Mouse (Mus musculus) C2C12 (cell line): ENCODE measurements around the gene Gm44790. TPM values are rescaled to one million over a fixed set of nuclear protein-coding genes. Genes with fewer than 3 reads are reported as not detected.

ENCODE experiments used
- H3K27me3 ChIP-seq: one replicate; pipeline ENCODE4 v1.6.1; 2011; ENCODE audit not compliant: control insufficient read depth, insufficient read depth, insufficient read length
- H3K36me3 ChIP-seq: one replicate; pipeline ENCODE4 v1.6.1; 2011; ENCODE audit not compliant: control insufficient read depth, insufficient read depth
- H3K4me3 ChIP-seq: one replicate; pipeline ENCODE4 v1.5.1; 2011; ENCODE audit warnings: mild to moderate bottlenecking, control low read depth; ENCODE audit not compliant: poor library complexity, insufficient read depth, severe bottlenecking
- H3K79me2 ChIP-seq: one replicate; pipeline ENCODE4 v1.6.1; 2011; ENCODE audit not compliant: control insufficient read depth, insufficient read depth
- H3K79me3 ChIP-seq: one replicate; pipeline ENCODE4 v1.6.1; 2011; ENCODE audit warnings: low read depth, control low read depth
- H3ac ChIP-seq: one replicate; pipeline ENCODE3; 2011; ENCODE audit warnings: low read depth; ENCODE audit not compliant: control insufficient read depth, insufficient read length
- CEBPB ChIP-seq: IDR thresholded peaks from one replicate; pipeline ENCODE4 v1.6.1; 2011; ENCODE audit warnings: low read depth, mild to moderate bottlenecking, control low read depth, moderate library complexity
- CTCF ChIP-seq: IDR thresholded peaks from one replicate; pipeline ENCODE4 v1.5.1; 2011; ENCODE audit not compliant: control insufficient read depth, insufficient read depth, insufficient read length
- FOSL1 ChIP-seq: IDR thresholded peaks from one replicate; pipeline ENCODE4 v1.8.0; 2011; ENCODE audit warnings: mild to moderate bottlenecking, low read length; ENCODE audit not compliant: poor library complexity, insufficient read depth, severe bottlenecking
- MAX ChIP-seq: IDR thresholded peaks from one replicate; pipeline ENCODE4 v1.6.1; 2011; ENCODE audit warnings: mild to moderate bottlenecking, control low read depth
- MYOD1 ChIP-seq: IDR thresholded peaks from one replicate; pipeline ENCODE4 v1.6.1; 2011; ENCODE audit warnings: low read depth; ENCODE audit not compliant: control insufficient read depth, insufficient read length
- MYOG ChIP-seq: IDR thresholded peaks from one replicate; pipeline ENCODE4 v1.6.1; 2011; ENCODE audit not compliant: control insufficient read depth, insufficient read length; ENCODE audit errors: extremely low read depth
- USF1 ChIP-seq: IDR thresholded peaks from one replicate; pipeline ENCODE4 v1.6.1; 2011; ENCODE audit warnings: low read depth, mild to moderate bottlenecking, control low read depth, moderate library complexity
- polyA plus RNA-seq: library from polyadenylated mRNA; unstranded; fragments of >200 nt; fragmentation: generic; extraction: Trizol; gene quantifications from one replicate; pipeline ENCODE4 v1.2.1, GENCODE M21; 2012; ENCODE audit warnings: missing spikeins

Gene Gm44790
- polyA plus RNA-seq, 1 experiment: not detected

GRCm38 (mm10) chr6:86398986-86399385 is 27.5 kb upstream of the Gm44790 start:
- peaks cover 18% of the 10 kb centered on the region for H3K79me2 ChIP-seq
- H3K36me3 ChIP-seq: no peaks in the 10 kb centered on the region
- no peak overlapping the region for H3ac ChIP-seq
- TF ChIP-seq MYOD1: no peak
- no peak for TF ChIP-seq MAX
- TF ChIP-seq USF1: no peak
- TF ChIP-seq CEBPB: no peak
- no peak for TF ChIP-seq CTCF
- no peak for TF ChIP-seq FOSL1
- TF ChIP-seq MYOG: no peak
- peaks cover 7% of the 10 kb centered on the region for H3K79me3 ChIP-seq
- no peak overlapping the region for H3K4me3 ChIP-seq
- no peaks in the 10 kb centered on the region for H3K27me3 ChIP-seq

- Histone ChIP-seq H3K36me3 (no peaks in the 10 kb centered on the region), H3K4me3 (no peak overlapping the region), H3ac (no peak overlapping the region), H3K79me2 (peaks cover 23% of the 10 kb centered on the region), H3K27me3 (no peaks in the 10 kb centered on the region), H3K79me3 (peaks cover 14% of the 10 kb centered on the region)
- no peak for TF ChIP-seq CEBPB
- no peak for TF ChIP-seq MYOG
Observed at GRCm38 (mm10) chr6:86399995-86400394, 26.5 kb upstream of the Gm44790 start.

DNA sequence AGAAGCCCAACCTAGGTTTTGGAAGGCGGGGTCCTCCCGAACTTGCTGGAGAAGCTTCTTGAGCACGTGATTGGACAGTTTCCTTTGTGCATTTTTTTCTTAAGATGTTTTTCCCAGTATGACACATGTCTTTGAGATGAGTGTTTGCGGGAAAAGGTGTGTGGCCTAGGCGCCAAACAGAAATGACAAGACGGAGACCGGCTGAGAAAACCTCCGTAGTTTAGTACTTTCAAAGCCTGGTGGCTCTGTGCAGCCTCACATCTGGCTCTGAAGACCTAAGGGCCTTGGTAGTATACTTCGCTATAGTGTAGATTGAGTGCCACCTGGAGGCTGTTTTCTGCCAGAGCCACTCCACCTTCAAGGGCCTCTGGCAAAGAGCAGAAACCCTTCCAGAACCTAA is 25.5 kb upstream of the Gm44790 start:
- Histone ChIP-seq H3K79me3 (peaks cover 17% of the 10 kb centered on the region), H3K36me3 (no peaks in the 10 kb centered on the region), H3K4me3 (no peak overlapping the region), H3K79me2 (peaks cover 23% of the 10 kb centered on the region), H3ac (no peak overlapping the region), H3K27me3 (no peaks in the 10 kb centered on the region)
- TF ChIP-seq MYOD1 (no peak), MAX (peak; percentile 36), CTCF (peak; percentile 31), FOSL1 (no peak), CEBPB (no peak), USF1 (peak; percentile 81), MYOG (no peak)

- Histone ChIP-seq H3K36me3 (peaks cover 13% of the 10 kb centered on the region), H3ac (no peak overlapping the region), H3K4me3 (peak overlapping the region; percentile 21), H3K79me2 (peaks cover 39% of the 10 kb centered on the region), H3K27me3 (no peaks in the 10 kb centered on the region), H3K79me3 (peaks cover 35% of the 10 kb centered on the region)
- TF ChIP-seq MYOG (no peak), CEBPB (no peak), MYOD1 (no peak), MAX (no peak), CTCF (no peak), USF1 (no peak)
Observed at GRCm38 (mm10) chr6:86402681-86403607, 23.5 kb upstream of the Gm44790 start.

- Histone ChIP-seq H3K36me3 (peaks cover 13% of the 10 kb centered on the region), H3K79me3 (peaks cover 40% of the 10 kb centered on the region), H3K27me3 (no peaks in the 10 kb centered on the region), H3ac (no peak overlapping the region), H3K79me2 (peaks cover 46% of the 10 kb centered on the region), H3K4me3 (peak overlapping the region; percentile 91)
- TF ChIP-seq MAX (no peak), FOSL1 (no peak), CEBPB (no peak), USF1 (no peak), MYOD1 (no peak), MYOG (no peak), CTCF (no peak)
Observed at GRCm38 (mm10) chr6:86403728-86404099, 22.7 kb upstream of the Gm44790 start.
